Mouse (Mus musculus): ENCODE results near the gene 4931422A03Rik. TPM values are rescaled to one million over a fixed set of nuclear protein-coding genes. Genes with fewer than 3 reads are reported as not detected.

4931422A03Rik gene
- polyA plus RNA-seq, 1 experiment, result 0.11 TPM

- Histone ChIP-seq H3K4me3 (ENCODE audit: insufficient read depth, poor library complexity, severe bottlenecking) (no peak overlapping the region), H3K36me3 (ENCODE audit: control insufficient read depth, insufficient read depth) (no peaks in the 10 kb centered on the region), H3K79me2 (ENCODE audit: control insufficient read depth, insufficient read depth) (no peaks in the 10 kb centered on the region), H3K79me3 (ENCODE audit: low read depth) (no peaks in the 10 kb centered on the region), H3ac (ENCODE audit: control insufficient read depth, insufficient read length, low read depth) (no peak overlapping the region), H3K27me3 (ENCODE audit: control insufficient read depth, insufficient read depth, insufficient read length) (peaks cover 78% of the 10 kb centered on the region)
- TF ChIP-seq MYOD1 (IDR thresholded peaks at IDR 0.05; ENCODE audit: control insufficient read depth, insufficient read length, low read depth) (no peak), USF1 (IDR thresholded peaks at IDR 0.05; ENCODE audit: low read depth) (no peak), CEBPB (IDR thresholded peaks at IDR 0.05; ENCODE audit: low read depth) (no peak), MAX (IDR thresholded peaks at IDR 0.05) (no peak), CTCF (IDR thresholded peaks at IDR 0.05; ENCODE audit: control insufficient read depth, insufficient read depth, insufficient read length) (no peak), MYOG (IDR thresholded peaks at IDR 0.05; ENCODE audit: control insufficient read depth, extremely low read depth, insufficient read length) (no peak), FOSL1 (IDR thresholded peaks at IDR 0.05; ENCODE audit: insufficient read depth, low read length, poor library complexity, severe bottlenecking) (no peak)
These were observed 57.1 kb downstream of the 4931422A03Rik start for GRCm38 (mm10) chr2:103970791-103971649.

DNA sequence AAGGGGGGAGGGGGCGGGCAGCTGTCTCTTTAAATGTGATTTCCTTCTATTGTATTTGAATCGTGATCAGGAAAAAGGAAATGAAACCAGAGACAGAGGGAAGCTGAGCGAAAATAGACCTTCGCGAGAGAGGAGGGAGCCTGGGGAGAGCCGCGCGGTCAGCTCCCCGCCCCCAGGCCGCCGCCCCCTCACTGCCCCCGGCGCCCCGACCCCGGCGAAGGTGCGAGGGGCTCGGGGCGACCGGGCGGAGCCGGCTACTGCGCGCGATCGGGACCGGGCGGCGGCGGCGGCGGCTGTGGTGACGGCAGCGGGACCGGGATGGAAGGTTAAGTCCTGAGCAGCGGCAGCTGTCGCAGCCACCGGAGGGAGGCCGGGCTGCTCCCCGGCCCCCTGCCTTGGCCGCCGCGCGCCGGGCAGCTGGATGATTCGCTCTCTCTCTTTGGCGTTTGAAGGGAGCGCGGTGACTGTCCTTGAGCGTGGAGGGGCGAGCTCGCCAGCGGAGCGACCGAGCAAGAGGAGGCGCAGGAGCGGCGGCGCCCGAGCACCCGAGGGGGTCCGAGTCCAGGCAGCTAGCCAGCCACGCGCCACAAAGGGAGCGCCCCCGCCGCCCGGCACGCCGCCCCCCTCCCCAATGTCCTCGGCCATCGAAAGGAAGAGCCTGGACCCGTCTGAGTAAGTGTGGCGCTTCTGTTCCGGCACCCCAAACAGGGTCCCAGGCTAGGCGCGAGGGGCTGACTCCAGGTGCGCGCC is 57.9 kb downstream of the 4931422A03Rik start:
- no peaks in the 10 kb centered on the region for H3K79me3 ChIP-seq (ENCODE audit: low read depth)
- no peak overlapping the region for H3K4me3 ChIP-seq (ENCODE audit: insufficient read depth, poor library complexity, severe bottlenecking)
- H3ac ChIP-seq (ENCODE audit: control insufficient read depth, insufficient read length, low read depth), result peak overlapping the region; percentile 52
- TF ChIP-seq MYOG (IDR thresholded peaks at IDR 0.05; ENCODE audit: control insufficient read depth, extremely low read depth, insufficient read length) (no peak), MYOD1 (IDR thresholded peaks at IDR 0.05; ENCODE audit: control insufficient read depth, insufficient read length, low read depth) (no peak), USF1 (IDR thresholded peaks at IDR 0.05; ENCODE audit: low read depth) (no peak), CEBPB (IDR thresholded peaks at IDR 0.05; ENCODE audit: low read depth) (no peak), CTCF (IDR thresholded peaks at IDR 0.05; ENCODE audit: control insufficient read depth, insufficient read depth, insufficient read length) (no peak), MAX (IDR thresholded peaks at IDR 0.05) (no peak), FOSL1 (IDR thresholded peaks at IDR 0.05; ENCODE audit: insufficient read depth, low read length, poor library complexity, severe bottlenecking) (no peak)
- H3K27me3 ChIP-seq (ENCODE audit: control insufficient read depth, insufficient read depth, insufficient read length), result peaks cover 77% of the 10 kb centered on the region
- H3K79me2 ChIP-seq (ENCODE audit: control insufficient read depth, insufficient read depth), result no peaks in the 10 kb centered on the region
- H3K36me3 ChIP-seq (ENCODE audit: control insufficient read depth, insufficient read depth), result no peaks in the 10 kb centered on the region

- Histone ChIP-seq H3K4me3 (ENCODE audit: insufficient read depth, poor library complexity, severe bottlenecking) (no peak overlapping the region), H3K27me3 (ENCODE audit: control insufficient read depth, insufficient read depth, insufficient read length) (peaks cover 77% of the 10 kb centered on the region), H3K79me2 (ENCODE audit: control insufficient read depth, insufficient read depth) (no peaks in the 10 kb centered on the region), H3K79me3 (ENCODE audit: low read depth) (no peaks in the 10 kb centered on the region), H3ac (ENCODE audit: control insufficient read depth, insufficient read length, low read depth) (peak overlapping the region; percentile 38), H3K36me3 (ENCODE audit: control insufficient read depth, insufficient read depth) (no peaks in the 10 kb centered on the region)
- TF ChIP-seq CEBPB (IDR thresholded peaks at IDR 0.05; ENCODE audit: low read depth) (no peak), CTCF (IDR thresholded peaks at IDR 0.05; ENCODE audit: control insufficient read depth, insufficient read depth, insufficient read length) (no peak), MYOD1 (IDR thresholded peaks at IDR 0.05; ENCODE audit: control insufficient read depth, insufficient read length, low read depth) (no peak), USF1 (IDR thresholded peaks at IDR 0.05; ENCODE audit: low read depth) (no peak), MAX (IDR thresholded peaks at IDR 0.05) (no peak), MYOG (IDR thresholded peaks at IDR 0.05; ENCODE audit: control insufficient read depth, extremely low read depth, insufficient read length) (no peak), FOSL1 (IDR thresholded peaks at IDR 0.05; ENCODE audit: insufficient read depth, low read length, poor library complexity, severe bottlenecking) (no peak)
These were observed 58.6 kb downstream of the 4931422A03Rik start for GRCm38 (mm10) chr2:103969437-103970040.

- no peaks in the 10 kb centered on the region for H3K36me3 ChIP-seq (ENCODE audit: control insufficient read depth, insufficient read depth)
- H3K4me3 ChIP-seq (ENCODE audit: insufficient read depth, poor library complexity, severe bottlenecking), result no peak overlapping the region
- H3ac ChIP-seq (ENCODE audit: control insufficient read depth, insufficient read length, low read depth), result no peak overlapping the region
- peaks cover 79% of the 10 kb centered on the region for H3K27me3 ChIP-seq (ENCODE audit: control insufficient read depth, insufficient read depth, insufficient read length)
- H3K79me2 ChIP-seq (ENCODE audit: control insufficient read depth, insufficient read depth), result no peaks in the 10 kb centered on the region
- TF ChIP-seq CTCF (IDR thresholded peaks at IDR 0.05; ENCODE audit: control insufficient read depth, insufficient read depth, insufficient read length) (no peak), MAX (IDR thresholded peaks at IDR 0.05) (no peak), USF1 (IDR thresholded peaks at IDR 0.05; ENCODE audit: low read depth) (no peak), FOSL1 (IDR thresholded peaks at IDR 0.05; ENCODE audit: insufficient read depth, low read length, poor library complexity, severe bottlenecking) (no peak), MYOG (IDR thresholded peaks at IDR 0.05; ENCODE audit: control insufficient read depth, extremely low read depth, insufficient read length) (no peak), CEBPB (IDR thresholded peaks at IDR 0.05; ENCODE audit: low read depth) (no peak), MYOD1 (IDR thresholded peaks at IDR 0.05; ENCODE audit: control insufficient read depth, insufficient read length, low read depth) (no peak)
- H3K79me3 ChIP-seq (ENCODE audit: low read depth), result no peaks in the 10 kb centered on the region
These were observed 59.2 kb downstream of the 4931422A03Rik start for GRCm38 (mm10) chr2:103968919-103969436.

- peaks cover 75% of the 10 kb centered on the region for H3K27me3 ChIP-seq (ENCODE audit: control insufficient read depth, insufficient read depth, insufficient read length)
- TF ChIP-seq CTCF (IDR thresholded peaks at IDR 0.05; ENCODE audit: control insufficient read depth, insufficient read depth, insufficient read length), result no peak
- TF ChIP-seq FOSL1 (IDR thresholded peaks at IDR 0.05; ENCODE audit: insufficient read depth, low read length, poor library complexity, severe bottlenecking), result no peak
- TF ChIP-seq CEBPB (IDR thresholded peaks at IDR 0.05; ENCODE audit: low read depth), result no peak
- no peak for TF ChIP-seq MYOG (IDR thresholded peaks at IDR 0.05; ENCODE audit: control insufficient read depth, extremely low read depth, insufficient read length)
- no peak for TF ChIP-seq USF1 (IDR thresholded peaks at IDR 0.05; ENCODE audit: low read depth)
- TF ChIP-seq MAX (IDR thresholded peaks at IDR 0.05), result no peak
- TF ChIP-seq MYOD1 (IDR thresholded peaks at IDR 0.05; ENCODE audit: control insufficient read depth, insufficient read length, low read depth), result no peak
- no peaks in the 10 kb centered on the region for H3K79me2 ChIP-seq (ENCODE audit: control insufficient read depth, insufficient read depth)
- H3K36me3 ChIP-seq (ENCODE audit: control insufficient read depth, insufficient read depth), result no peaks in the 10 kb centered on the region
- no peaks in the 10 kb centered on the region for H3K79me3 ChIP-seq (ENCODE audit: low read depth)
- no peak overlapping the region for H3ac ChIP-seq (ENCODE audit: control insufficient read depth, insufficient read length, low read depth)
- H3K4me3 ChIP-seq (ENCODE audit: insufficient read depth, poor library complexity, severe bottlenecking), result no peak overlapping the region
These were observed 60.0 kb downstream of the 4931422A03Rik start for GRCm38 (mm10) chr2:103968186-103968585.

Data from C2C12 (cell line).